Mouse (Mus musculus) adrenal gland, adult 18-20 months (tissue): ENCODE measurements at regions not wholly inside any gene's neighbourhood (a gene's known extent, or its start where the extent isn't known, plus 50 kb on each side); places are given as distances from the start of the nearest gene placed in this dataset.

Experiments used
- DNase-seq, 2 experiments: peaks; one replicate each; pipeline ENCODE4 v3.0.0; 2021 to 2022; ENCODE audit warnings: low spot score in 2 of 2

- DNase-seq = no peak
Measured at GRCm38 (mm10) chr3:51003506-51004170, 220.6 kb upstream of the Noct start.

GRCm38 (mm10) chr3:51004216-51004615 is 220.0 kb upstream of the Noct start:
- DNase-seq = no peak

- no peak for DNase-seq
Measured at GRCm38 (mm10) chr3:51009098-51009497, 215.1 kb upstream of the Noct start.

- no peak for DNase-seq
Measured at GRCm38 (mm10) chr3:51019650-51020346, 204.4 kb upstream of the Noct start.

GRCm38 (mm10) chr3:51024655-51025054 is 199.6 kb upstream of the Noct start:
- no peak for DNase-seq

GRCm38 (mm10) chr3:51031821-51032220 is 192.4 kb upstream of the Noct start:
- no peak for DNase-seq

- DNase-seq = no peak
Measured at GRCm38 (mm10) chr3:51033292-51033691, 191.0 kb upstream of the Noct start.

- DNase-seq = no peak
Measured at GRCm38 (mm10) chr3:51036700-51037306, 187.4 kb upstream of the Noct start.

- no peak for DNase-seq
Measured at GRCm38 (mm10) chr3:51042223-51042846, 181.9 kb upstream of the Noct start.

- no peak for DNase-seq
Measured at GRCm38 (mm10) chr3:51048739-51049138, 175.5 kb upstream of the Noct start.

- DNase-seq = no peak
Measured at GRCm38 (mm10) chr3:51050156-51050555, 174.1 kb upstream of the Noct start.

GRCm38 (mm10) chr3:51055004-51055403 is 169.2 kb upstream of the Noct start:
- DNase-seq = no peak

GRCm38 (mm10) chr3:51064201-51064600 is 160.0 kb upstream of the Noct start:
- DNase-seq = no peak

- DNase-seq = no peak
Measured at GRCm38 (mm10) chr3:51066373-51066772, 157.9 kb upstream of the Noct start.

- DNase-seq = no peak
Measured at GRCm38 (mm10) chr3:51072417-51072816, 151.8 kb upstream of the Noct start.

- DNase-seq = no peak
Measured at GRCm38 (mm10) chr3:51073003-51073679, 151.1 kb upstream of the Noct start.

GRCm38 (mm10) chr3:51073743-51074319 is 150.4 kb upstream of the Noct start:
- DNase-seq = no peak

- DNase-seq = no peak
Measured at GRCm38 (mm10) chr3:51075219-51075920, 148.9 kb upstream of the Noct start.

GRCm38 (mm10) chr3:51078459-51078858 is 145.8 kb upstream of the Noct start:
- no peak for DNase-seq

GRCm38 (mm10) chr3:51080415-51080814 is 143.8 kb upstream of the Noct start:
- no peak for DNase-seq
